Mouse (Mus musculus) testis, adult 2 months (tissue): ENCODE measurements at regions not wholly inside any gene's neighbourhood (a gene's known extent, or its start where the extent isn't known, plus 50 kb on each side); places are given as distances from the start of the nearest gene placed in this dataset.

Experiments used
- CTCF ChIP-seq: fragments of 200-500 bp; IDR thresholded peaks from 2 replicates; pipeline ENCODE4 v1.5.1; 2012; ENCODE audit warnings: low read depth, mild to moderate bottlenecking, inconsistent platforms, low read length, moderate library complexity; ENCODE audit not compliant: control insufficient read depth, insufficient read depth, insufficient replicate concordance
- POLR2A ChIP-seq: fragments of 200-500 bp; IDR thresholded peaks from 2 replicates; pipeline ENCODE4 v1.6.1; 2012; ENCODE audit warnings: low read depth, mild to moderate bottlenecking, inconsistent platforms, low read length, moderate library complexity; ENCODE audit not compliant: control insufficient read depth

DNA sequence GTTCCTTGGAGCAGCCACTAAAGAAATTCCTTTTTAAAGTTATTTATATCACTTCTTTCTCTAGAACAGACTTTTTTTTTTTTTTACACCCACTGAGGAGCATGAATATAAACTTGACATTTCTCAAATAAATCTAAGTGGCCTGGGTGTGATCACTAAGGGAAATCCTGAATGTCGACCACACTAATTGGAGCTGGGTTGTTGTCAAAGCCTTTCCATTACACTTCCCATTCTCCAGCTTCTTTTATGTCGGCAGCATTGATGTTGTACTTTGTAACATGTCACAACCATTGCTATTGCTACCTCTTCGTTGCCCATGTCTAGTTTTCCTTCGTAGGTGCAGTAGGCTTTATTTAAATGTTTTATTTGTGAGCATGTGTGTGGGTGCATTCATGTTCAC, 77.1 kb upstream of the Phactr1 start:
- TF ChIP-seq POLR2A (no peak), CTCF (no peak)
